Mouse (Mus musculus): ENCODE results near the gene Stub1.

- no peak for TF ChIP-seq CTCF (IDR thresholded peaks at IDR 0.05; ENCODE audit: low read depth)
- TF ChIP-seq EP300 (IDR thresholded peaks at IDR 0.05; ENCODE audit: low read depth) = no peak
Observed at GRCm38 (mm10) chr17:25794197-25794596, 39.0 kb downstream of the Stub1 start.
